Mouse (Mus musculus) embryonic facial prominence, embryonic 10.5 days (tissue): ENCODE data around the gene Pkd1. TPM values are rescaled to one million over a fixed set of nuclear protein-coding genes. Genes with fewer than 3 reads are reported as not detected.

Experiments
- DNase-seq: peaks from one replicate; pipeline ENCODE4 v3.0.0-alpha.2; 2017; ENCODE audit warnings: low spot score
- H3K27ac ChIP-seq: fragments of 300-500 bp; sonication (generic); replicated peaks from 2 replicates; pipeline ENCODE4 v1.5.1; 2016; ENCODE audit warnings: mild to moderate bottlenecking
- H3K27me3 ChIP-seq: fragments of 300-500 bp; sonication (generic); replicated peaks from 2 replicates; pipeline ENCODE4 v1.6.1; 2016; ENCODE audit warnings: low read depth, mild to moderate bottlenecking; ENCODE audit not compliant: poor library complexity, severe bottlenecking
- H3K36me3 ChIP-seq: fragments of 300-500 bp; sonication (generic); replicated peaks from 2 replicates; pipeline ENCODE4 v1.6.1; 2016; ENCODE audit warnings: mild to moderate bottlenecking, moderate library complexity
- H3K4me1 ChIP-seq: fragments of 300-500 bp; sonication (generic); 2 replicates; pipeline ENCODE4 v1.6.1; 2016
- H3K4me3 ChIP-seq: fragments of 300-500 bp; sonication (generic); 2 replicates; pipeline ENCODE4 v1.5.1; 2016; ENCODE audit warnings: mild to moderate bottlenecking, moderate library complexity
- H3K9me3 ChIP-seq: fragments of 300-500 bp; sonication (generic); 2 replicates; pipeline ENCODE4 v1.6.1; 2016; ENCODE audit warnings: mild to moderate bottlenecking
- WGBS: fragments of 180-500 bp; shearing (Covaris S2); methylation state at CpG from one replicate; pipeline ENCODE4 v1.1.7; 2016; 5-methylcytosine and 5-hydroxymethylcytosine counted together
- polyA plus RNA-seq: library from polyadenylated mRNA; unstranded; fragments of >200 nt; fragmentation: Nextera tagmentation; extraction: Ambion mirVana; gene quantifications from 2 replicates; pipeline ENCODE4 v1.2.1, GENCODE M21; 2016

Gene Pkd1
- polyA plus RNA-seq, 1 experiment from 2014 or later = 14.9 TPM

GRCm38 (mm10) chr17:24583599-24584460 is 34.2 kb downstream of the Pkd1 start:
- Histone ChIP-seq H3K4me3 (no peak overlapping the region), H3K9me3 (no peaks in the 10 kb centered on the region), H3K36me3 (peaks cover 95% of the 10 kb centered on the region), H3K27ac (no peak overlapping the region), H3K4me1 (no peaks in the 10 kb centered on the region), H3K27me3 (no peaks in the 10 kb centered on the region)
- WGBS = 80% methylated on average over 5 of the region's 5 CpGs
- DNase-seq = no peak

DNA sequence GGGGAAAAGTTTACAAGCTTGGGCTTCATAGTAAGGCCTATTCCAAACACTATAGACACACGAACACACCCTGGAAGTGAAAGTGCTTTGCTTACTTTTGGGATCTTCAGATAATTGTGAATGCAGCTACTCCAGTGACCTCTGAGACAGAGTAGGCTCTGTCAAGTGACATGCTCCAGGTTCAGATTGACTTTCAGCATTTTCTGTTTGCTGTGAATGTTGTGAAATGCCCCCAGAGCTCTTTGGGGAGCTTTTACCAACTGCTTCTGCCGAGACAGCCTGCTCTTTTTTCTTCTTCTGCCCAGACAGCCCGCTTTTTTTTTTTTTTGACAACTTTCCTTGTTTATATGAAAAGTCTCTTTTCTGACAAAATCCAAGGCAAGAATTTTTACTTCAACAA is 34.9 kb downstream of the Pkd1 start:
- Histone ChIP-seq H3K4me3 (no peak overlapping the region), H3K36me3 (peaks cover 93% of the 10 kb centered on the region), H3K4me1 (no peaks in the 10 kb centered on the region), H3K9me3 (no peaks in the 10 kb centered on the region), H3K27me3 (no peaks in the 10 kb centered on the region), H3K27ac (no peak overlapping the region)
- WGBS = 69% methylated on average over 3 of the region's 3 CpGs
- no peak for DNase-seq

- no peaks in the 10 kb centered on the region for H3K4me1 ChIP-seq
- 96% methylated on average over 4 of the region's 4 CpGs for WGBS
- peaks cover 89% of the 10 kb centered on the region for H3K36me3 ChIP-seq
- no peaks in the 10 kb centered on the region for H3K9me3 ChIP-seq
- no peak overlapping the region for H3K27ac ChIP-seq
- no peaks in the 10 kb centered on the region for H3K27me3 ChIP-seq
- H3K4me3 ChIP-seq = no peak overlapping the region
- DNase-seq = no peak
These were observed 36.9 kb downstream of the Pkd1 start for GRCm38 (mm10) chr17:24586532-24586931.

DNA sequence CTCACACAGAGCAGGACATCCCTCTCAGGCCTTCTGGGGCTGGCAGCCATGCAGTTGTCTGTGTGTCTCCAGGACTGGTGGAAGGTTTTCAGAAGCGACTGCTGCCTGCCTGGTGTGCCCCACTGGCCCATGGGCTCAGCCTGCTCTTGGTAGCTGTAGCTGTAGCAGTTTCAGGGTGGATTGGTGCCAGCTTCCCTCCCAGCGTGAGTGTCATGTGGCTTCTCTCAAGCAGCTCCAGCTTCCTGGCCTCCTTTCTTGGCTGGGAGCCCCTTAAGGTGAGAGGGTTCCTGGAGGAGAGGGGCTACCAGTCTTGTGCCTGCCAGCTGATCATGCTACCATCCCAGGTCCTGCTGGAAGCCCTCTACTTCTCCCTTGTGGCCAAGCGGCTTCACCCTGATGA is 41.3 kb downstream of the Pkd1 start:
- Histone ChIP-seq H3K4me3 (no peak overlapping the region), H3K27me3 (no peaks in the 10 kb centered on the region), H3K9me3 (no peaks in the 10 kb centered on the region), H3K4me1 (no peaks in the 10 kb centered on the region), H3K36me3 (peaks cover 94% of the 10 kb centered on the region), H3K27ac (no peak overlapping the region)
- 91% methylated on average over 3 of the region's 3 CpGs for WGBS
- DNase-seq = no peak

- DNase-seq = no peak
- H3K27ac ChIP-seq = no peak overlapping the region
- no peaks in the 10 kb centered on the region for H3K9me3 ChIP-seq
- peaks cover 94% of the 10 kb centered on the region for H3K36me3 ChIP-seq
- H3K4me3 ChIP-seq = no peak overlapping the region
- H3K4me1 ChIP-seq = no peaks in the 10 kb centered on the region
- no peaks in the 10 kb centered on the region for H3K27me3 ChIP-seq
- WGBS = 95% methylated on average over 5 of the region's 5 CpGs
These were observed 42.1 kb downstream of the Pkd1 start for GRCm38 (mm10) chr17:24591695-24592094.

DNA sequence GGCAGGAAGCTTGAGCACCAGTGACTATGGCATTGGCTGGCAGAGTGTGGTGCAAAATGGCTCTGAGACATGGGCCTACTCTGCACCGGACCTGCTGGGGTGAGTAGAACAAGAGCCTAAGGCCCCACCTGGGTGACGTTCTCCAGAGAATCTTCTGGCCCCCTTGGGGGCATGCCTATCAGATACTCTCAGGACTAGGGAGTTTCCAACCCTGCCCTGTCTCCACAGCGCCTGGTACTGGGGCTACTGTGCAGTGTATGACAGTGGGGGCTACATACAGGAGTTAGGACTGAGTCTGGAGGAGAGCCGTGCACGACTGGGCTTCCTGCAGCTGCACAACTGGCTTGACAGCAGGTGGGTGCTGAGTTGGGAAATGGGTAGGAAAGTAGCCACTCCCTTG is 43.6 kb downstream of the Pkd1 start:
- Histone ChIP-seq H3K36me3 (peaks cover 94% of the 10 kb centered on the region), H3K27me3 (no peaks in the 10 kb centered on the region), H3K27ac (no peak overlapping the region), H3K9me3 (no peaks in the 10 kb centered on the region), H3K4me1 (no peaks in the 10 kb centered on the region), H3K4me3 (no peak overlapping the region)
- 90% methylated on average over 5 of the region's 5 CpGs for WGBS
- DNase-seq = no peak

GRCm38 (mm10) chr17:24593992-24594890 is 44.6 kb downstream of the Pkd1 start:
- Histone ChIP-seq H3K27ac (no peak overlapping the region), H3K27me3 (no peaks in the 10 kb centered on the region), H3K4me1 (no peaks in the 10 kb centered on the region), H3K9me3 (no peaks in the 10 kb centered on the region), H3K36me3 (peaks cover 97% of the 10 kb centered on the region), H3K4me3 (no peak overlapping the region)
- 94% methylated on average over 26 of the region's 26 CpGs for WGBS
- DNase-seq = no peak

GRCm38 (mm10) chr17:24595126-24596072 is 45.8 kb downstream of the Pkd1 start:
- H3K4me3 ChIP-seq = no peak overlapping the region
- H3K36me3 ChIP-seq = peaks cover 100% of the 10 kb centered on the region
- H3K27me3 ChIP-seq = no peaks in the 10 kb centered on the region
- H3K27ac ChIP-seq = no peak overlapping the region
- 80% methylated on average over 17 of the region's 17 CpGs for WGBS
- no peaks in the 10 kb centered on the region for H3K4me1 ChIP-seq
- no peak for DNase-seq
- H3K9me3 ChIP-seq = no peaks in the 10 kb centered on the region

DNA sequence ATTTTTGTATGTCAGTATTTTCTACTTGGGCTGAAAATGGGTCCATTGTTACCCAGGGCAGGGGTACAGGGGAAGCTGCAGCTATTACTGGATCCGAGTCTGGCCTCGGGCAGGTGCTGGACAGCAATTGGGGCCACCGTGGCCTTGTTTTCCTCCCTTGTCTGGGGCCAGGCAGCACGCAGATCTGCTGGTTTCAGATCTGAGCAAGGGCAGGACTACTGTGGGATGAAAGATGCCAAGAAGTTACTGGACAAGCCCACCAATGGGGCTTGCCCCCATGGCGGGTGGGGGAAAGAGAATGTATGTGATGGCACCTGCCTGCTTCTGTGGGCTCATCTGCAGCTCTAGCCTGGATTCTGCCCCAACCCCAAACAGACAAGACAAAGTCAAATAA is 46.4 kb downstream of the Pkd1 start:
- DNase-seq = no peak
- Histone ChIP-seq H3K4me3 (no peak overlapping the region), H3K27ac (no peak overlapping the region), H3K9me3 (no peaks in the 10 kb centered on the region), H3K36me3 (peaks cover 100% of the 10 kb centered on the region), H3K27me3 (no peaks in the 10 kb centered on the region), H3K4me1 (no peaks in the 10 kb centered on the region)
- WGBS = 83% methylated on average over 5 of the region's 5 CpGs

DNA sequence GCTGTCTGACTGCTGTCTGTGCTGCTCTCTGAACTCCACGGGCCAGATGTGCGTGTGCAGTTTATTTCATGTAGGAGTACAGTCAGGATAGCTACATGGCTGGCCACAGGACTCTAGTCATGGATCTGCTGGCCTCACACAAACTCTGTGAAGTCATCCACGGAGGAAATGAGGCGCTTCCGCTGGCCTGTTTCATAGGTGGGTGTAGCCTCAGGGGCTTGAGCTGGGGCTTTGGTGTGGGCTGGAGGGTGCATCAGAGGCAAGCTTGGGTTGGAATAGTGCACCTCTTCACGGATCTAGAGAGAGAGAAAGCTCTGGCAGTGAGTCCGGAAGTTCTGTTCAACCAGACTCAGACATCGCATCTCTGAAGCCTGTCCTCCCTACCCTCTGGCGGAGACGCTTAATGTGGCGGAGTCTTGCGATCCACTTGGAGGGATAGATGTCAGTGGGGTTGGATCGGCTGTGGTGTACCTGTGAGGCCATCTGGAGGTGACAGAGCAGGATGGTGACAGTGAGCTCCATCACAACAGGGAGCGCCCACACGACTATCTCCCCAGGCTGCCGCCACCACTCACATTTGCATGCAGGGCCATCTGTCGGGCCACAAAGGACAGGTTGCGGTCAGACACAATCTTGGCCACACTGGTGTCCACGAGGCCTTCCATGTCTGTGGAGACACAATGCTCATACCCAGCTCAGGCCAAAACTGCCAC is 47.0 kb downstream of the Pkd1 start:
- Histone ChIP-seq H3K4me1 (no peaks in the 10 kb centered on the region), H3K27me3 (no peaks in the 10 kb centered on the region), H3K36me3 (peaks cover 100% of the 10 kb centered on the region), H3K4me3 (no peak overlapping the region), H3K27ac (no peak overlapping the region), H3K9me3 (no peaks in the 10 kb centered on the region)
- no peak for DNase-seq
- WGBS = 93% methylated on average over 19 of the region's 19 CpGs

DNA sequence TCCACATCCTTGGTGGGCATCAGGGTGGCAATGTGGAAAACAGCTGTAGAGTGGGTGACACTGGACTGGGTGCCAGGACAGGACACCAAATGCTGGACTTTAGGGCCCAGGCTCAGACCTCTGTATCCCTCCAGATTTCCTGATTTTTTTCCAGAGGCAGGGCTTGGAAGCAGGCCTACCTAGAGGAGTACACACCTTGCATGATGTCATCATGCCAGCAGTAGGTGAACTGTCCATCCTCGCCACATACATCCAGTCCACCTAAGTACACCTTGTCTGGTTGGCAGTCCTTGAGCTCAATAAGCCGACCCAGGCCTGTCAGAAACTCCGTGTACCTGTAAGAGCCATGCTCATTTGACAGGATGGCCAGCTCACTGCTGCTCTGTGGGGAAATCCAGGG is 48.4 kb downstream of the Pkd1 start:
- Histone ChIP-seq H3K36me3 (peaks cover 100% of the 10 kb centered on the region), H3K4me1 (no peaks in the 10 kb centered on the region), H3K9me3 (no peaks in the 10 kb centered on the region), H3K4me3 (no peak overlapping the region), H3K27ac (no peak overlapping the region), H3K27me3 (no peaks in the 10 kb centered on the region)
- WGBS = 88% methylated on average over 3 of the region's 3 CpGs
- DNase-seq = no peak
